Mouse (Mus musculus) heart, embryonic 16.5 days (tissue): ENCODE measurements around the gene Osbpl7. TPM values are rescaled to one million over a fixed set of nuclear protein-coding genes. Genes with fewer than 3 reads are reported as not detected.

Experiments used
- ATAC-seq: fragments of 200-750 bp; cut with Nextera tagmentation; replicated peaks from 2 replicates; pipeline ENCODE4 v1.8.0; 2017; ENCODE audit warnings: moderate number of reproducible peaks; ENCODE audit not compliant: insufficient read depth, low FRiP score; ENCODE audit errors: extremely low read depth
- H3K27ac ChIP-seq: fragments of 300-500 bp; sonication (generic); 2 replicates; pipeline ENCODE4 v1.5.1; 2014; ENCODE audit warnings: mild to moderate bottlenecking, low read length, control low read depth, moderate library complexity
- H3K27me3 ChIP-seq: fragments of 300-500 bp; sonication (generic); 2 replicates; pipeline ENCODE4 v1.6.1; 2014; ENCODE audit warnings: low read length, mixed read lengths; ENCODE audit not compliant: control insufficient read depth, insufficient read depth
- H3K36me3 ChIP-seq: fragments of 300-500 bp; sonication (generic); 2 replicates; pipeline ENCODE4 v1.6.1; 2014; ENCODE audit not compliant: control insufficient read depth, insufficient read depth
- H3K4me1 ChIP-seq: fragments of 300-500 bp; sonication (generic); 2 replicates; pipeline ENCODE4 v1.6.1; 2014; ENCODE audit warnings: low read length, mixed read lengths; ENCODE audit not compliant: control insufficient read depth, insufficient read depth
- H3K4me2 ChIP-seq: fragments of 300-500 bp; sonication (generic); 2 replicates; pipeline ENCODE4 v1.6.1; 2014; ENCODE audit warnings: low read depth, mild to moderate bottlenecking, control low read depth, low read length
- H3K4me3 ChIP-seq: fragments of 300-500 bp; sonication (generic); 2 replicates; pipeline ENCODE4 v1.5.1; 2014; ENCODE audit warnings: mild to moderate bottlenecking, control low read depth, low read length
- H3K9ac ChIP-seq: fragments of 300-500 bp; sonication (generic); 2 replicates; pipeline ENCODE4 v1.6.1; 2014; ENCODE audit warnings: low read length, control low read depth
- H3K9me3 ChIP-seq: fragments of 300-500 bp; sonication (generic); replicated peaks from 2 replicates; pipeline ENCODE4 v1.6.1; 2016; ENCODE audit warnings: low read length; ENCODE audit not compliant: control insufficient read depth
- WGBS: fragments of 180-500 bp; shearing (Covaris S2); extraction: QIAGEN DNeasy Blood & Tissue Kit; methylation state at CpG from one replicate; pipeline ENCODE4 v1.1.7; 2014; 5-methylcytosine and 5-hydroxymethylcytosine counted together
- polyA plus RNA-seq: library from polyadenylated mRNA; unstranded; fragments of >200 nt; fragmentation: Nextera tagmentation; extraction: Ambion mirVana; gene quantifications from 2 replicates; pipeline ENCODE4 v1.2.1, GENCODE M21; 2015

Gene Osbpl7
- 5.5 and 5.6 TPM in 2 replicates for polyA plus RNA-seq

GRCm38 (mm10) chr11:97050216-97050943 is at the start of gene Osbpl7:
Gene Osbpl7 (plus strand): TSS chr11:97050628.
- peak within 1 kb of the TSS; percentile 58; the same call in 1 of the 2 replicates for H3K27ac ChIP-seq
- H3K9me3 ChIP-seq, result no peaks in the 10 kb centered on the region
- H3K4me3 ChIP-seq, result peak within 1 kb of the TSS; percentile 91
- peak; percentile 78 for ATAC-seq
- peaks cover 26% of the 10 kb centered on the region for H3K36me3 ChIP-seq
- peak within 1 kb of the TSS; percentile 93 for H3K4me2 ChIP-seq
- H3K4me1 ChIP-seq, result peaks cover 16% of the 10 kb centered on the region
- peak within 1 kb of the TSS; percentile 90 for H3K9ac ChIP-seq
- no peaks in the 10 kb centered on the region for H3K27me3 ChIP-seq
- 6% methylated on average over 18 of the region's 18 CpGs for WGBS

GRCm38 (mm10) chr11:97003170-97003569 is 47.3 kb upstream of the Osbpl7 start:
- Histone ChIP-seq H3K4me2 (no peak overlapping the region), H3K4me1 (no peaks in the 10 kb centered on the region), H3K4me3 (no peak overlapping the region), H3K9me3 (no peaks in the 10 kb centered on the region), H3K9ac (no peak overlapping the region), H3K36me3 (no peaks in the 10 kb centered on the region), H3K27ac (no peak overlapping the region), H3K27me3 (peaks cover 14% of the 10 kb centered on the region)
- ATAC-seq, result no peak
- 40% methylated on average over 5 of the region's 5 CpGs for WGBS

GRCm38 (mm10) chr11:97007093-97007794 is 43.2 kb upstream of the Osbpl7 start:
- Histone ChIP-seq H3K4me3 (no peak overlapping the region), H3K36me3 (no peaks in the 10 kb centered on the region), H3K27me3 (peaks cover 32% of the 10 kb centered on the region), H3K27ac (no peak overlapping the region), H3K4me2 (no peak overlapping the region), H3K9me3 (no peaks in the 10 kb centered on the region), H3K9ac (no peak overlapping the region), H3K4me1 (no peaks in the 10 kb centered on the region)
- ATAC-seq, result no peak
- WGBS, result 41% methylated on average over 9 of the region's 9 CpGs

- Histone ChIP-seq H3K9ac (no peak overlapping the region), H3K9me3 (no peaks in the 10 kb centered on the region), H3K4me2 (no peak overlapping the region), H3K4me1 (no peaks in the 10 kb centered on the region), H3K27me3 (peaks cover 39% of the 10 kb centered on the region), H3K27ac (no peak overlapping the region), H3K4me3 (no peak overlapping the region), H3K36me3 (no peaks in the 10 kb centered on the region)
- no peak for ATAC-seq
- WGBS, result 34% methylated on average over 8 of the region's 8 CpGs
These were observed 41.1 kb upstream of the Osbpl7 start for GRCm38 (mm10) chr11:97009198-97009790.

GRCm38 (mm10) chr11:97013121-97013670 is 37.2 kb upstream of the Osbpl7 start, which contains the start of gene Sp6:
Gene Sp6 (plus strand): TSS chr11:97013394.
- ATAC-seq, result no peak

GRCm38 (mm10) chr11:97017696-97018582 is 32.5 kb upstream of the Osbpl7 start:
- Histone ChIP-seq H3K36me3 (no peaks in the 10 kb centered on the region), H3K27me3 (peaks cover 81% of the 10 kb centered on the region), H3K4me3 (peak overlapping the region; percentile 45), H3K4me1 (peaks cover 18% of the 10 kb centered on the region), H3K9me3 (no peaks in the 10 kb centered on the region), H3K4me2 (peak overlapping the region; percentile 53), H3K27ac (no peak overlapping the region), H3K9ac (no peak overlapping the region)
- ATAC-seq, result no peak
- WGBS, result under 1% methylated on average over 36 of the region's 36 CpGs

More at GRCm38 (mm10) chr11:97013121-97013670, 37.2 kb upstream of the Osbpl7 start, which contains the start of gene Sp6:
- Histone ChIP-seq H3K4me1 (0 out of 2 replicates have a peak, but pooled peaks cover under 1% of the 10 kb centered on the region), H3K27ac (no peak within 1 kb of the TSS), H3K27me3 (peaks cover 68% of the 10 kb centered on the region), H3K4me3 (no peak within 1 kb of the TSS), H3K36me3 (no peaks in the 10 kb centered on the region), H3K4me2 (no peak within 1 kb of the TSS), H3K9me3 (no peaks in the 10 kb centered on the region), H3K9ac (no peak within 1 kb of the TSS)
- WGBS, result 23% methylated on average over 8 of the region's 8 CpGs

- Histone ChIP-seq H3K36me3 (no peaks in the 10 kb centered on the region), H3K4me1 (peaks cover 18% of the 10 kb centered on the region), H3K9ac (0 out of 2 replicates have a peak overlapping the region, but pooled peaks have one; percentile 6), H3K4me3 (peak overlapping the region; percentile 45), H3K27ac (no peak overlapping the region), H3K9me3 (no peaks in the 10 kb centered on the region), H3K4me2 (peak overlapping the region; percentile 53), H3K27me3 (peaks cover 83% of the 10 kb centered on the region)
- WGBS, result under 1% methylated on average over 54 of the region's 68 CpGs
- no peak for ATAC-seq
These were observed 31.7 kb upstream of the Osbpl7 start for GRCm38 (mm10) chr11:97018583-97019344.
